Mouse (Mus musculus): ENCODE measurements around the gene Olfr1228. TPM values are rescaled to one million over a fixed set of nuclear protein-coding genes. Genes with fewer than 3 reads are reported as not detected.

Olfr1228 gene
- not detected in 2 replicates for polyA plus RNA-seq (2012; rRNA removed)
- not detected in 2 replicates for polyA plus RNA-seq (2014; fragmentation: Nextera tagmentation; extraction: Ambion mirVana)

DNA sequence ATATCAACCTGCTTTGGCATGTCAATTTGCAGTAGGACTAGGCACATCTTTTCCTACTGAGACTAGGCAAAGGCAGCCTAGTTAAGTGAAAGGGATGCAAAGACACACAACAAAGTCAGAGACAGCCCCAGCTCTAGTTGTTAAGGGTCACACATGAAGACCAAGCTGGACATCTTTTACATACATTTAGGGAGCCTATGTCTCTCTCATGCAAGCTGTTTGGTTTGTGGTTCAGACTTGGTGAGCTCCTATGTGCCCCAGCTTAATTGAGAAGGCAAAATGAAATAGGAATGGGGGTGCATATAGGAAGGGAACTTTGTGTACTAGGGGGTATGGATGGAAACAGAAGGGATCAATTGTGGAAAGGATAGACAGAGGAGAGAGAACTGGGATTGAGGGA, at the start of gene Olfr1228:
Olfr1228 (minus strand) TSS at position 101 of the 400 bp plus-strand sequence.
- Histone ChIP-seq H3K9me3 (ENCODE audit: control insufficient read depth, low read length) (no peaks in the 10 kb centered on the region), H3K4me2 (replicated peaks; ENCODE audit: low read depth, low read length, severe bottlenecking) (no peak within 1 kb of the TSS), H3K4me1 (ENCODE audit: control insufficient read depth, insufficient read depth, low read length) (no peaks in the 10 kb centered on the region), H3K36me3 (ENCODE audit: control insufficient read depth, insufficient read depth, low read length) (no peaks in the 10 kb centered on the region), H3K9ac (ENCODE audit: low read depth, low read length, severe bottlenecking) (no peak within 1 kb of the TSS), H3K27ac (replicated peaks; ENCODE audit: low read depth, low read length) (no peak within 1 kb of the TSS), H3K4me3 (replicated peaks; ENCODE audit: low read length) (no peak within 1 kb of the TSS), H3K27me3 (ENCODE audit: control insufficient read depth, insufficient read depth, low read length) (no peaks in the 10 kb centered on the region)
- DNase-seq (ENCODE audit: low spot score), result no peak
- TF ChIP-seq POLR2A (IDR thresholded peaks at IDR 0.05; ENCODE audit: borderline replicate concordance, extremely low read depth, insufficient read depth, insufficient read length), result no peak
- no peak for ATAC-seq (ENCODE audit: low FRiP score, low read depth)

DNA sequence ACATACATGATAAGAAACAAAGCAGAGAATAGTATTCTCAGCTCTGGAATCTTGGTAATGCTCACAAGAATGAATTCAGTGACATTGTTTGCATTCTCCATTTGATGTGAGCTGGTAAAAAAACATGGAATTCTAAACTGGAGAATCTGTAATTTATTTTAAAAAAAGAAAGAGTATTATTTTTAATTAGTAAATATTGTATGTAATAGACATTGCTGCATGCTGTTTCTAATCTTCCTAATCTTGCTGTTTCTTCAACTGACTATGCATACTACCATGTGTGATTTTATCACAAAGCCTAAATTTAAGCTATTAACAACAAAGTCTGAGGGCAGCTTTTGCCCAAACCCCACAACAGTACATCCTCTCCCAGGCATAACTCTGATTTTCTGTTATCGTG, 43.3 kb upstream of the Olfr1228 start, which contains the start of gene Olfr1230:
Olfr1230 (minus strand) TSS at position 101 of the 400 bp plus-strand sequence.
- Histone ChIP-seq H3K27ac (replicated peaks; ENCODE audit: low read depth, low read length) (no peak within 1 kb of the TSS), H3K4me3 (replicated peaks; ENCODE audit: low read length) (no peak within 1 kb of the TSS), H3K27me3 (ENCODE audit: control insufficient read depth, insufficient read depth, low read length) (no peaks in the 10 kb centered on the region), H3K4me2 (replicated peaks; ENCODE audit: low read depth, low read length, severe bottlenecking) (no peak within 1 kb of the TSS), H3K4me1 (ENCODE audit: control insufficient read depth, insufficient read depth, low read length) (no peaks in the 10 kb centered on the region), H3K36me3 (ENCODE audit: control insufficient read depth, insufficient read depth, low read length) (no peaks in the 10 kb centered on the region), H3K9ac (ENCODE audit: low read depth, low read length, severe bottlenecking) (no peak within 1 kb of the TSS), H3K9me3 (ENCODE audit: control insufficient read depth, low read length) (no peaks in the 10 kb centered on the region)
- no peak for DNase-seq (ENCODE audit: low spot score)
- WGBS, result 85% methylated on average over 1 of the region's 1 CpGs
- TF ChIP-seq POLR2A (IDR thresholded peaks at IDR 0.05; ENCODE audit: borderline replicate concordance, extremely low read depth, insufficient read depth, insufficient read length), result no peak
- ATAC-seq (ENCODE audit: low FRiP score, low read depth), result no peak

DNA sequence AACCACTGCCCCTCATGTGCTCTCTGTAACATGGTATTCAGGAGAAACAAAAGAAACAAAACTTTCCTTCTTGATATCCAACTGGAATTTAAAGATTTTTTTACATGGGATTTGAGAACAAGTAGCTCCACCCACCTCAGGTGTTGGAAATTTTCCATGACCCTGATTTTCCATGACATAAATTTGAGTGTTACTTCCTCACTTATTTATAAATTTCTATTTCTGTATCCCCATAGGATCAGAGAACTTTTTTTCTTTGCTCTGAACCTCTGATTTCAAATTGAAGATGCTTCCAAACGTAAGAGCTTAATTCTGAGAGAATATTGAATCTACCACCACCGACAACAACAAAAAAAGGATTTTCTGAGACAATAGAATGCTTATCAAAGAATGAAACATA, 34.1 kb upstream of the Olfr1228 start, which contains the start of gene Olfr1229:
Olfr1229 (minus strand) TSS at position 101 of the 400 bp plus-strand sequence.
- no peak within 1 kb of the TSS for H3K4me3 ChIP-seq (replicated peaks; ENCODE audit: low read length)
- no peak for TF ChIP-seq POLR2A (IDR thresholded peaks at IDR 0.05; ENCODE audit: borderline replicate concordance, extremely low read depth, insufficient read depth, insufficient read length)
- no peaks in the 10 kb centered on the region for H3K36me3 ChIP-seq (ENCODE audit: control insufficient read depth, insufficient read depth, low read length)
- H3K4me2 ChIP-seq (replicated peaks; ENCODE audit: low read depth, low read length, severe bottlenecking), result no peak within 1 kb of the TSS
- no peaks in the 10 kb centered on the region for H3K9me3 ChIP-seq (ENCODE audit: control insufficient read depth, low read length)
- no peaks in the 10 kb centered on the region for H3K4me1 ChIP-seq (ENCODE audit: control insufficient read depth, insufficient read depth, low read length)
- DNase-seq (ENCODE audit: low spot score) (no peak), ATAC-seq (ENCODE audit: low FRiP score, low read depth) (no peak)
- no peak within 1 kb of the TSS for H3K9ac ChIP-seq (ENCODE audit: low read depth, low read length, severe bottlenecking)
- H3K27ac ChIP-seq (replicated peaks; ENCODE audit: low read depth, low read length), result no peak within 1 kb of the TSS
- WGBS, result 80% methylated on average over 2 of the region's 2 CpGs
- H3K27me3 ChIP-seq (ENCODE audit: control insufficient read depth, insufficient read depth, low read length), result no peaks in the 10 kb centered on the region

DNA sequence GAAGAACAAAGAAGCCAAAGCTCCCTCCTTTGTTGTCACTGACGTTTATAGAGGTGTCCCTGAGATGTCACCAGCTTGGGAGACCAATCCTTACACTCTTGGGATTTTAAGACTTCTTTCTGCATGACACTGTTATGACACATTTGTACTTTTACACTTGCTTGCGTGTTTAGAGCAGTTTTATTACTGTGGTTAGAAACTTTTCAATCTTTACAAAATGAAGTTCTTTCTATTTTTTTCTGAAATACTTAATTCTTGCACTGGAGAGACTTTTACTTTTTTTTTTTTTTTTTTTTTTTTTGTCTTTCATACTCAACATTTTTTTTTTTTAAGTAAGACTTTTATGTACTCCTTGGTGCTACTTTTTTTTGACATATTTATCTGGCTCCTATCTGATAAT, 53.9 kb downstream of the Olfr1228 start, which contains the start of gene Olfr1226:
Olfr1226 (minus strand) TSS at position 101 of the 400 bp plus-strand sequence.
- DNase-seq (ENCODE audit: low spot score) (no peak), ATAC-seq (ENCODE audit: low FRiP score, low read depth) (no peak)
- no peak within 1 kb of the TSS for H3K27ac ChIP-seq (replicated peaks; ENCODE audit: low read depth, low read length)
- no peaks in the 10 kb centered on the region for H3K9me3 ChIP-seq (ENCODE audit: control insufficient read depth, low read length)
- no peak within 1 kb of the TSS for H3K4me2 ChIP-seq (replicated peaks; ENCODE audit: low read depth, low read length, severe bottlenecking)
- H3K4me3 ChIP-seq (replicated peaks; ENCODE audit: low read length), result no peak within 1 kb of the TSS
- H3K9ac ChIP-seq (ENCODE audit: low read depth, low read length, severe bottlenecking), result no peak within 1 kb of the TSS
- TF ChIP-seq POLR2A (IDR thresholded peaks at IDR 0.05; ENCODE audit: borderline replicate concordance, extremely low read depth, insufficient read depth, insufficient read length), result no peak
- no peaks in the 10 kb centered on the region for H3K27me3 ChIP-seq (ENCODE audit: control insufficient read depth, insufficient read depth, low read length)
- H3K4me1 ChIP-seq (ENCODE audit: control insufficient read depth, insufficient read depth, low read length), result no peaks in the 10 kb centered on the region
- WGBS, result 59% methylated on average over 2 of the region's 2 CpGs
- H3K36me3 ChIP-seq (ENCODE audit: control insufficient read depth, insufficient read depth, low read length), result no peaks in the 10 kb centered on the region

Other genes with a start within 250 kb of the Olfr1228 start
- not detected in 2 replicates for gene Olfr1215, start 247.1 kb downstream of the Olfr1228 start, polyA plus RNA-seq (2012; rRNA removed)
- gene Olfr1215, start 247.1 kb downstream of the Olfr1228 start, polyA plus RNA-seq (2014; fragmentation: Nextera tagmentation; extraction: Ambion mirVana), result not detected in 2 replicates
- gene Olfr1216, start 235.7 kb downstream of the Olfr1228 start, polyA plus RNA-seq (2012; rRNA removed), result not detected in 2 replicates
- gene Olfr1216, start 235.7 kb downstream of the Olfr1228 start, polyA plus RNA-seq (2014; fragmentation: Nextera tagmentation; extraction: Ambion mirVana), result not detected in 2 replicates
- not detected in 2 replicates for gene Olfr1217, start 222.0 kb downstream of the Olfr1228 start, polyA plus RNA-seq (2012; rRNA removed)
- not detected in 2 replicates for gene Olfr1217, start 222.0 kb downstream of the Olfr1228 start, polyA plus RNA-seq (2014; fragmentation: Nextera tagmentation; extraction: Ambion mirVana)
- not detected in 2 replicates for gene Olfr1218, start 192.9 kb downstream of the Olfr1228 start, polyA plus RNA-seq (2012; rRNA removed)
- not detected in 2 replicates for gene Olfr1218, start 192.9 kb downstream of the Olfr1228 start, polyA plus RNA-seq (2014; fragmentation: Nextera tagmentation; extraction: Ambion mirVana)
- gene Olfr1219, start 170.5 kb downstream of the Olfr1228 start, polyA plus RNA-seq (2012; rRNA removed), result not detected in 2 replicates
- gene Olfr1219, start 170.5 kb downstream of the Olfr1228 start, polyA plus RNA-seq (2014; fragmentation: Nextera tagmentation; extraction: Ambion mirVana), result not detected in 2 replicates
- not detected in 2 replicates for gene Olfr1220, start 147.2 kb downstream of the Olfr1228 start, polyA plus RNA-seq (2012; rRNA removed)
- not detected in 2 replicates for gene Olfr1220, start 147.2 kb downstream of the Olfr1228 start, polyA plus RNA-seq (2014; fragmentation: Nextera tagmentation; extraction: Ambion mirVana)
- not detected in 2 replicates for gene Olfr1221, start 136.8 kb downstream of the Olfr1228 start, polyA plus RNA-seq (2012; rRNA removed)
- gene Olfr1221, start 136.8 kb downstream of the Olfr1228 start, polyA plus RNA-seq (2014; fragmentation: Nextera tagmentation; extraction: Ambion mirVana), result not detected in 2 replicates
- gene Olfr1222, start 121.0 kb downstream of the Olfr1228 start, polyA plus RNA-seq (2012; rRNA removed), result not detected in 2 replicates
- not detected in 2 replicates for gene Olfr1222, start 121.0 kb downstream of the Olfr1228 start, polyA plus RNA-seq (2014; fragmentation: Nextera tagmentation; extraction: Ambion mirVana)
- not detected in 2 replicates for gene Olfr1223, start 102.5 kb downstream of the Olfr1228 start, polyA plus RNA-seq (2012; rRNA removed)
- not detected in 2 replicates for gene Olfr1223, start 102.5 kb downstream of the Olfr1228 start, polyA plus RNA-seq (2014; fragmentation: Nextera tagmentation; extraction: Ambion mirVana)
- not detected in 2 replicates for gene Olfr1224-ps1, start 90.0 kb downstream of the Olfr1228 start, polyA plus RNA-seq (2012; rRNA removed)
- gene Olfr1224-ps1, start 90.0 kb downstream of the Olfr1228 start, polyA plus RNA-seq (2014; fragmentation: Nextera tagmentation; extraction: Ambion mirVana), result not detected in 2 replicates
- gene Olfr1225, start 79.4 kb downstream of the Olfr1228 start, polyA plus RNA-seq (2012; rRNA removed), result not detected in 2 replicates
- gene Olfr1225, start 79.4 kb downstream of the Olfr1228 start, polyA plus RNA-seq (2014; fragmentation: Nextera tagmentation; extraction: Ambion mirVana), result not detected in 2 replicates
- not detected in 2 replicates for gene Olfr1226, start 54.0 kb downstream of the Olfr1228 start, polyA plus RNA-seq (2012; rRNA removed)
- gene Olfr1226, start 54.0 kb downstream of the Olfr1228 start, polyA plus RNA-seq (2014; fragmentation: Nextera tagmentation; extraction: Ambion mirVana), result not detected in 2 replicates
- gene Olfr1229, start 34.0 kb upstream of the Olfr1228 start, polyA plus RNA-seq (2012; rRNA removed), result not detected in 2 replicates
- gene Olfr1229, start 34.0 kb upstream of the Olfr1228 start, polyA plus RNA-seq (2014; fragmentation: Nextera tagmentation; extraction: Ambion mirVana), result not detected in 2 replicates
- gene Olfr1230, start 43.2 kb upstream of the Olfr1228 start, polyA plus RNA-seq (2012; rRNA removed), result not detected in 2 replicates
- gene Olfr1230, start 43.2 kb upstream of the Olfr1228 start, polyA plus RNA-seq (2014; fragmentation: Nextera tagmentation; extraction: Ambion mirVana), result not detected in 2 replicates
- gene Olfr1231, start 53.0 kb upstream of the Olfr1228 start, polyA plus RNA-seq (2012; rRNA removed), result not detected in 2 replicates
- not detected in 2 replicates for gene Olfr1231, start 53.0 kb upstream of the Olfr1228 start, polyA plus RNA-seq (2014; fragmentation: Nextera tagmentation; extraction: Ambion mirVana)
- not detected in 2 replicates for gene Olfr1232, start 75.6 kb upstream of the Olfr1228 start, polyA plus RNA-seq (2012; rRNA removed)
- not detected in 2 replicates for gene Olfr1232, start 75.6 kb upstream of the Olfr1228 start, polyA plus RNA-seq (2014; fragmentation: Nextera tagmentation; extraction: Ambion mirVana)
- not detected in 2 replicates for gene Olfr1233, start 88.3 kb upstream of the Olfr1228 start, polyA plus RNA-seq (2012; rRNA removed)
- not detected in 2 replicates for gene Olfr1233, start 88.3 kb upstream of the Olfr1228 start, polyA plus RNA-seq (2014; fragmentation: Nextera tagmentation; extraction: Ambion mirVana)
- gene Olfr1234, start 110.8 kb upstream of the Olfr1228 start, polyA plus RNA-seq (2012; rRNA removed), result not detected in 2 replicates
- not detected in 2 replicates for gene Olfr1234, start 110.8 kb upstream of the Olfr1228 start, polyA plus RNA-seq (2014; fragmentation: Nextera tagmentation; extraction: Ambion mirVana)
- not detected in 2 replicates for gene Olfr1238, start 155.6 kb upstream of the Olfr1228 start, polyA plus RNA-seq (2012; rRNA removed)
- gene Olfr1238, start 155.6 kb upstream of the Olfr1228 start, polyA plus RNA-seq (2014; fragmentation: Nextera tagmentation; extraction: Ambion mirVana), result not detected in 2 replicates
- gene Olfr1239, start 166.3 kb upstream of the Olfr1228 start, polyA plus RNA-seq (2012; rRNA removed), result not detected in 2 replicates
- not detected in 2 replicates for gene Olfr1239, start 166.3 kb upstream of the Olfr1228 start, polyA plus RNA-seq (2014; fragmentation: Nextera tagmentation; extraction: Ambion mirVana)
- gene Olfr1240, start 188.9 kb upstream of the Olfr1228 start, polyA plus RNA-seq (2012; rRNA removed), result not detected in 2 replicates
- gene Olfr1240, start 188.9 kb upstream of the Olfr1228 start, polyA plus RNA-seq (2014; fragmentation: Nextera tagmentation; extraction: Ambion mirVana), result not detected in 2 replicates
- not detected in 2 replicates for gene Olfr1241, start 233.1 kb upstream of the Olfr1228 start, polyA plus RNA-seq (2012; rRNA removed)
- not detected in 2 replicates for gene Olfr1241, start 233.1 kb upstream of the Olfr1228 start, polyA plus RNA-seq (2014; fragmentation: Nextera tagmentation; extraction: Ambion mirVana)
- gene Olfr1242, start 244.3 kb upstream of the Olfr1228 start, polyA plus RNA-seq (2012; rRNA removed), result not detected in 2 replicates
- not detected in 2 replicates for gene Olfr1242, start 244.3 kb upstream of the Olfr1228 start, polyA plus RNA-seq (2014; fragmentation: Nextera tagmentation; extraction: Ambion mirVana)